ENCODE assay signal across 8 mouse cellular contexts in genomic region chr8:46216838-46217237, GRCm38 (mm10). TPM values are rescaled to one million over a fixed set of nuclear protein-coding genes. Genes with fewer than 3 reads are reported as not detected.
DNase-seq lines count a peak whose midpoint lies in the region; ATAC-seq and TF ChIP-seq lines count a peak whose summit lies in the region.

No protein-coding gene starts in this region.

- no peak for TF ChIP-seq CTCF in gastrocnemius, adult 2 months (IDR thresholded peaks at IDR 0.05)

- H3K4me2 ChIP-seq in hindbrain, embryonic 13.5 days, result peak overlapping the region; percentile 60

- peak overlapping the region; percentile 65 for H3K4me3 ChIP-seq in gastrocnemius, adult 2 months
- H3K4me3 ChIP-seq in hindbrain, embryonic 13.5 days, result peak overlapping the region; percentile 39

- H3K27me3 ChIP-seq in hindbrain, embryonic 13.5 days, result peaks cover 33% of the 10 kb centered on the region

- H3K27ac ChIP-seq in gastrocnemius, adult 2 months, result peak overlapping the region; percentile 83
- H3K27ac ChIP-seq in hindbrain, embryonic 13.5 days, result peak overlapping the region; percentile 82

- H3K4me1 ChIP-seq in hindbrain, embryonic 13.5 days (replicated peaks), result peaks cover 12% of the 10 kb centered on the region

- peak; percentile 73 for DNase-seq in adrenal gland, postnatal 10 days
- DNase-seq in cerebellum, postnatal 25 days, result peak; percentile 79 to 84
- peak; percentile 86 for DNase-seq in gastrocnemius, adult 2 months
- peak; percentile 35 to 48 for DNase-seq in layer of hippocampus, postnatal 36 days
- peak; percentile 56 for DNase-seq in lung, postnatal 10 days
- peak; percentile 68 to 81 for DNase-seq in right cerebral cortex, postnatal 10 days (ENCODE audit: low spot score in 2 of 2)
- DNase-seq in spleen, adult 12 weeks (ENCODE audit: low spot score), result no peak

- peak overlapping the region; percentile 71 for H3K9ac ChIP-seq in hindbrain, embryonic 13.5 days

- H3K9me3 ChIP-seq in hindbrain, embryonic 13.5 days, result no peaks in the 10 kb centered on the region

- intact Hi-C loops in gastrocnemius, adult 2 months (cut with DNase I), result no loop called here

- no peaks in the 10 kb centered on the region for H3K36me3 ChIP-seq in hindbrain, embryonic 13.5 days

- WGBS in hindbrain, embryonic 13.5 days, result 1% methylated on average over 14 of the region's 14 CpGs

- ATAC-seq in hindbrain, embryonic 13.5 days (ENCODE audit: low FRiP score), result peak; percentile 87

RNA-seq across cellular contexts. Expression of gene Slc25a4, which starts 5.8 kb away (rescaled TPM):
- total RNA-seq in adrenal gland, postnatal 10 days (2021), result 100 to 1,000 TPM; 276 to 572 TPM
- total RNA-seq in gastrocnemius, adult 2 months (2021), result 1,000 to 10,000 TPM; 2,736 to 3,418 TPM
- polyA plus RNA-seq in hindbrain, embryonic 13.5 days (2015; fragmentation: Nextera tagmentation; extraction: Ambion mirVana), result 799 and 807 TPM in 2 replicates
- 100 to 1,000 TPM; 537 to 580 TPM for total RNA-seq in layer of hippocampus, postnatal 36 days (2021)

Comparison
In these comparisons a context has a peak if more than half of its experiments do, and no peak if none do; other contexts are left out.
1. RNA of gene Slc25a4, which starts 5.8 kb away (total RNA-seq): 2,736 to 3,418 TPM in gastrocnemius, adult 2 months; 537 to 580 TPM in layer of hippocampus, postnatal 36 days and 276 to 572 TPM in adrenal gland, postnatal 10 days; every median in the first group is over 4 times any median in the second.